Mouse (Mus musculus) ES-Bruce4 (cell line): ENCODE measurements at regions not wholly inside any gene's neighbourhood (a gene's known extent, or its start where the extent isn't known, plus 50 kb on each side); places are given as distances from the start of the nearest gene placed in this dataset.

Experiments used
- H3K27ac ChIP-seq: 2 replicates; pipeline ENCODE4 v1.5.1; 2012; ENCODE audit warnings: low read length, inconsistent platforms; ENCODE audit not compliant: insufficient read depth
- H3K27me3 ChIP-seq: 2 replicates; pipeline ENCODE4 v1.6.1; 2012; ENCODE audit warnings: mild to moderate bottlenecking, low read length, inconsistent platforms; ENCODE audit not compliant: control insufficient read depth, poor library complexity, insufficient read depth, severe bottlenecking
- H3K36me3 ChIP-seq: 2 replicates; pipeline ENCODE4 v1.6.1; 2012; ENCODE audit warnings: inconsistent platforms, mild to moderate bottlenecking, low read length, moderate library complexity; ENCODE audit not compliant: control insufficient read depth, poor library complexity, insufficient read depth, severe bottlenecking
- H3K4me1 ChIP-seq: one replicate; pipeline ENCODE4 v1.8.1; 2011; ENCODE audit warnings: low read length; ENCODE audit not compliant: control insufficient read depth, insufficient read depth
- H3K4me3 ChIP-seq: 2 replicates; pipeline ENCODE4 v1.5.1; 2011; ENCODE audit warnings: low read depth, mild to moderate bottlenecking, low read length
- H3K9ac ChIP-seq: 2 replicates; pipeline ENCODE4 v1.6.1; 2012; ENCODE audit warnings: low read depth, mild to moderate bottlenecking, inconsistent platforms; ENCODE audit not compliant: poor library complexity, severe bottlenecking
- H3K9me3 ChIP-seq: replicated peaks from 2 replicates; pipeline ENCODE4 v1.6.1; 2012; ENCODE audit warnings: mild to moderate bottlenecking, low read length, inconsistent platforms; ENCODE audit not compliant: control insufficient read depth, poor library complexity, insufficient read depth, severe bottlenecking
- CTCF ChIP-seq: IDR thresholded peaks from one replicate; pipeline ENCODE4 v1.8.1; 2011; ENCODE audit warnings: low read depth, low read length
- EP300 ChIP-seq: IDR thresholded peaks from 2 replicates; pipeline ENCODE4 v1.6.1; 2011; ENCODE audit warnings: low read depth, low read length; ENCODE audit not compliant: insufficient read depth
- POLR2A ChIP-seq: IDR thresholded peaks from one replicate; pipeline ENCODE4 v1.8.1; 2011; ENCODE audit warnings: low read length; ENCODE audit not compliant: insufficient read depth

DNA sequence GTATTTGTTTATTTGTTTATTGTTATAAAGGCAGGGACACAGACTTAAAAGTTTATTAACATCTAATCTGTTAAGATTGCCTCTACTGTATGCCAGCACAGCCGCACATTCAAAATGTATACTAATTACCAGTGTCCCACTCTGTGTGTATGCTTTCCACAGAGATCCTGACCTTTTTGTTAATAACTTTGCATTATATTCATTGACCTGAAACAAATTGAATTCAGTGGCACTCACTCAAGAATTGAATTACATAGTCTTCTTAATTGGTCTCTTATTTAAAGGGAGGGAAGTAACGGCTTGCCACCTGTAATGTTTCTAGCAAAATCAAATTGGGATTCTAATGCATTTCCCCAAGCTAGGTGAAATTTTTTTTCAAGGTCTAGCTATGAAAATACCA is 111.3 kb upstream of the Kiz start:
- TF ChIP-seq EP300, result no peak
- H3K27me3 ChIP-seq, result no peaks in the 10 kb centered on the region
- H3K27ac ChIP-seq, result no peak overlapping the region
- no peak overlapping the region for H3K4me3 ChIP-seq
- no peaks in the 10 kb centered on the region for H3K4me1 ChIP-seq
- no peaks in the 10 kb centered on the region for H3K36me3 ChIP-seq
- no peaks in the 10 kb centered on the region for H3K9me3 ChIP-seq
- H3K9ac ChIP-seq, result no peak overlapping the region

- Histone ChIP-seq H3K4me1 (no peaks in the 10 kb centered on the region), H3K9ac (no peak overlapping the region), H3K4me3 (no peak overlapping the region), H3K27ac (no peak overlapping the region), H3K27me3 (no peaks in the 10 kb centered on the region), H3K9me3 (no peaks in the 10 kb centered on the region), H3K36me3 (no peaks in the 10 kb centered on the region)
- TF ChIP-seq EP300, result no peak
- TF ChIP-seq POLR2A, result no peak
- no peak for TF ChIP-seq CTCF
Observed at GRCm38 (mm10) chr2:146745012-146745682, 110.5 kb upstream of the Kiz start.

DNA sequence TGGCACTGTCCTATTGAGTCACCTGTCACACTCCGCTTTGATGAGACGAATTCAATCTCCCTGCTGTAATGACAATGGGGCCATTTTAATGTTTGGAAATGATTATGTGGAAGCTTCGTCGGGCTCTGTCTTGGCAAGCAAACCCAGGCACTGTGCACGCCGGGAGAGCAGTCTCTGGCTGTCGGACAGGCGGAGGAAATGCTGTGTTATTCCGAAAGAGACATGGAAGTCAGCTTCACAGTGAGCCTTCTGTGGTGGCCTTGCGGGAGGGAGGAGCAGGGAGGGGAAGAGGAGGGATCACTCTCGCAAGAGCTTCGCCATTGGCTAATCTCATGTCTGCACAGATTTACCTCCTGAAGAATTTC is 110.0 kb upstream of the Kiz start:
- Histone ChIP-seq H3K9ac (no peak overlapping the region), H3K4me3 (no peak overlapping the region), H3K27me3 (no peaks in the 10 kb centered on the region), H3K27ac (no peak overlapping the region), H3K9me3 (no peaks in the 10 kb centered on the region), H3K36me3 (no peaks in the 10 kb centered on the region), H3K4me1 (no peaks in the 10 kb centered on the region)
- no peak for TF ChIP-seq EP300
- TF ChIP-seq CTCF, result no peak
- TF ChIP-seq POLR2A, result no peak

DNA sequence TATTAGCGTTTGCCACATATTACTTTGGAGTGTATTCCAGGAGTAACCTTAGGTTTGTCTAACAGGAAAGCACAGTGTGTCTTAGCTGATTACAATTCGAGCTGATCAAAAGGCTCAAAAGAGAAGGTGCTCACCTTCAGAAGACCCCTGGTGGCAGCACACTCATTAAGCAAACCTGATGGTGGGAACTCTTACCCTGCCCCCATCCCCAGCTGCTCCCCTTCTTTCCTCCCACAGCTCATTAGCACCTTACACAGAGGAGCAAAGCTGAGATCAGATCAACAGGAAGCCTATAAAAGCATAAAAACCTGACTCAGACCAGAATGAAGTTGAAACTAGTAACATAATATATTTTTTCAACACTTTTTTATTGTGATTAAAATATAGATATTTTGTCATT is 101.7 kb upstream of the Kiz start:
- H3K4me1 ChIP-seq, result no peaks in the 10 kb centered on the region
- H3K27ac ChIP-seq, result no peak overlapping the region
- no peaks in the 10 kb centered on the region for H3K27me3 ChIP-seq
- no peak overlapping the region for H3K4me3 ChIP-seq
- no peak overlapping the region for H3K9ac ChIP-seq
- no peaks in the 10 kb centered on the region for H3K36me3 ChIP-seq
- H3K9me3 ChIP-seq, result no peaks in the 10 kb centered on the region
- no peak for TF ChIP-seq CTCF
- TF ChIP-seq POLR2A, result no peak
- TF ChIP-seq EP300, result no peak

DNA sequence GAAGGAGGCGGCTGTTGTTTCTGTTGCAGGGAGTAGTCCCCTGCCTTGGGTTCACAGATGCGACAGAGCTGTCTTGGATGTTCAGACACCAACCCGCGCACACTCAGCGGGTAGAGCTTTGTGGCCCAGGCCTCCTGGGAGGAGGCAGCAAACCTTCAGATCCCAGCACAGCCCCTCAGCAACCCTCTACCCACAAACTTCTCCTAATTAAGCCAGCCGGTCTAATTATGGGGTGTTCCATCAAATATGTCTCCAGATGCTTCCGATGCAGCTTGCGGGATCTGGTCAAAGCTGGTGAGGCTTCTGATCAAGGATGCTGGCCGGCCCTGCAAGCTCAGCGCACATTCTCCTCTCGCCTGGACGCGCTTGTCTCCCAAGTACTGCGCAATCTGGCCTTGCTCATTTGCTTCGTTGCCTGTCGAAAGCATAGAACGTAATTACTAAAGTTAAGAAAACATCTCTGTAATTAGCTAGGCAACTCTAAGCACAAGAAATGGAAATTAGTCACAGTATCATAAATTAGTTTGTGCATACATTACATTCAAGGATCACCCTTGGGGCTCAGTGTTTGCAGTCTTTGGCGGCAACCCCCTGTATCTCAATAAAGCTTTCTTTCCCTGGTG is 92.0 kb upstream of the Kiz start:
- Histone ChIP-seq H3K36me3 (no peaks in the 10 kb centered on the region), H3K9me3 (no peaks in the 10 kb centered on the region), H3K9ac (no peak overlapping the region), H3K4me3 (no peak overlapping the region), H3K27ac (no peak overlapping the region), H3K4me1 (no peaks in the 10 kb centered on the region), H3K27me3 (no peaks in the 10 kb centered on the region)
- TF ChIP-seq POLR2A (no peak), CTCF (no peak), EP300 (no peak)

GRCm38 (mm10) chr2:146764313-146765255 is 91.1 kb upstream of the Kiz start:
- no peak overlapping the region for H3K4me3 ChIP-seq
- TF ChIP-seq POLR2A (no peak), EP300 (no peak)
- H3K36me3 ChIP-seq, result no peaks in the 10 kb centered on the region
- no peaks in the 10 kb centered on the region for H3K9me3 ChIP-seq
- H3K27me3 ChIP-seq, result no peaks in the 10 kb centered on the region
- H3K9ac ChIP-seq, result no peak overlapping the region
- no peaks in the 10 kb centered on the region for H3K4me1 ChIP-seq
- no peak overlapping the region for H3K27ac ChIP-seq
